Mouse (Mus musculus) gastrocnemius, postnatal 36 days (tissue): ENCODE data around the gene Rmnd5a. TPM values are rescaled to one million over a fixed set of nuclear protein-coding genes. Genes with fewer than 3 reads are reported as not detected.

Experiments
- total RNA-seq, 2 experiments: library from RNA; stranded (reverse); gene quantifications; 2 replicates each; pipeline ENCODE4 v1.2.3; 2021

Gene Rmnd5a
- total RNA-seq, 2 experiments from 2014 or later, result 94.6 to 109 TPM

Other genes with a start within 250 kb of the Rmnd5a start
- gene Fabp1, start 240.8 kb downstream of the Rmnd5a start, total RNA-seq, result not detected
- gene Krcc1, start 169.0 kb downstream of the Rmnd5a start, total RNA-seq, result 10 to 100 TPM; 22.9 to 24.8 TPM
- 100 to 1,000 TPM; 336 to 365 TPM for gene Smyd1, start 118.4 kb downstream of the Rmnd5a start, total RNA-seq
- gene Cd8b1, start 117.8 kb downstream of the Rmnd5a start, total RNA-seq, result 1 to 10 TPM in 1 of 2 experiments, not detected in 1; 2.3 TPM
- 1 to 10 TPM in 1 of 2 experiments, not detected in 1; 3.6 TPM for gene Cd8a, start 67.2 kb downstream of the Rmnd5a start, total RNA-seq
- gene Rnf103, start 53.3 kb upstream of the Rmnd5a start, total RNA-seq, result 10 to 100 TPM; 17.8 to 18.4 TPM
- gene Chmp3, start 103.2 kb upstream of the Rmnd5a start, total RNA-seq, result 10 to 100 TPM; 32.6 to 33.6 TPM
- gene Kdm3a, start 192.4 kb upstream of the Rmnd5a start, total RNA-seq, result 10 to 100 TPM; 11.3 to 13.7 TPM